Mouse (Mus musculus) left cerebral cortex, postnatal 10 days (tissue): ENCODE data around the gene Whamm. TPM values are rescaled to one million over a fixed set of nuclear protein-coding genes. Genes with fewer than 3 reads are reported as not detected.

Experiments
- DNase-seq, 2 experiments: peaks; one replicate each; pipeline ENCODE4 v3.0.0; 2021 to 2022; ENCODE audit warnings: low spot score in 2 of 2, mixed read lengths in 1 of 2; ENCODE audit errors: extremely low spot score in 1 of 2
- intact Hi-C: fragments of 180-260 bp; cut with DNase I; formaldehyde crosslinking; loops from one replicate; pipeline ENCODE4 v1.15.1; 2025
- total RNA-seq, 2 experiments: library from RNA; stranded (reverse); gene quantifications; 2 replicates each; pipeline ENCODE4 v1.2.3; 2021

Whamm gene
- total RNA-seq, 2 experiments from 2014 or later, result 15.5 to 17.4 TPM

DNA sequence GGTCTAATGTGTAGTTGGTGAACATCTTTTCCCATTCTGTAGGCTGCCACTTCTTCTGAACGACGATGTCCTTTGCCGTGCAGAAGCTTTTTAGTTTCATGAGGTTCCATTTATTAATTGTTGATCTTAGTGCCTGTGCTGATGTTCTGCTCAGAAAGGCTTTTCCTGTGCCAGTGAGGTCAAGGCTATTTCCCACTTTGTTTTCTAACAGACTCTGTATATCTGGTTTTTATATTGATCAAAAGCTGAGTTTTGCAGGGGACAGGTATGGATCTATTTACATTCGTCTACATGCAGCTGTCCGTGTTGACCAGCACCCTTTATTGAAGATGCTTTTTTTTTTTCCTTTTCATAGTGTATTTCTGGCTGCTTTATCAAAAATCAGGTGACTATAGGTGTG, 8.2 kb downstream of the Whamm start:
- DNase-seq, result no peak
- intact Hi-C loops, result loop anchor here (10.0 kb wide), 2 partner anchors 125 to 185 kb away; partner anchors contain the start of genes Cpeb1 and Ramac

DNA sequence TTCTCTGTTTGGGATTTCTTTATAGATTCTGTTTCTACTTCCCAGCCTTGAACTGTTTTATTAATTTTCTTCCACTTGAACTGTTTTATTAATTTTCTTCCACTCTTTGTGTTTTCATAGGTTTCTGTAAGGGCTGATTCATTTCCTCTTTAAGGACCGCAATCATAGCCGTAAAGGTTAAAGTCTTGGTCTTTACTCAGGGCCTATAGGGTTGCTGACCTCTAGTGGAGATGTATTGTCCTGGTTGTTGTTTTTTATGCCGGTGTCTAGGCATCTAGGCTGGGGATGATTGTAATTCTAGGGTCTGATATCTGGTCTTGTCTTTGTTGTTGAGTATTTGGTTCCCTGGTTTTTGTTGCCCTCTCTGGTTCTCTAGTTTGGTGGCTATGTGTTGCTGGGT, 12.4 kb downstream of the Whamm start:
- intact Hi-C loops, result no loop called here
- no peak for DNase-seq

DNA sequence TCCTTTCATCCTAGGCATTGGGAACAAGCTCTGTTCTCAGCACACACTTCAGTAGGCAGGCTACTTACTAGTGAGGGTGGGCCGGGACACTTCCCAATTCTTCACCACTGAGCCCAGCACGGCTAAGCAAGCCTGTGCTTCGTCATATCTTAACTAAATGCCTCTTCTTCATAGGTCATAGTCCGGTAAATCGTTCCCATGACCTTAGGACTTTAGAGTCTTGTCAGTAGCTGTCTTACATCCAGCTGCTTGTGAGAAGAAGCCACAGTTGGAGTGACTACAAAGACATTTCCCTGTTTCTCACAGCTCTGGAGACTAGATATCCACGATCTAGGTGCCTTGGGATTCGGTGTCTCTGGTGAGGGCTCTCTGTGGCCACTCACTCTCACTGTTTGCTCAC, 14.3 kb downstream of the Whamm start:
- intact Hi-C loops, result no loop called here
- DNase-seq, result no peak

DNA sequence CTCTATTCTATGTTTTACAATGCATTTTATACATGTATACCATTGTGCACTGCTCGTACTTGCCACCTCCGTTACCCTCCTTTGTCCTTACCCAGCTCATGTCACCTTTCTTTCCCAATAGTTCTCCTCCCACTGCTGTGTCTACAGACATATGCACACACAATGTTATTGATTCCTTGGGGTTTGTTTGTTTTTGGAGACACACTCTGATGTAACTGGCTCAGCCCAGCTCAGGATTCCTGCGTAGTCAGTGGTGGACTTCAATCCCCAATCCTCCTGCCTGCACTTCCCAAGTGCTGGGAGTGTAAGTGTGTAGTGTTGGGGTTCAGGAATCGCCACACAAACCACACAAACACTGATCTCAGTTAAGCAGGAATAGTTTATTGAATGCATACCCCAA, 16.2 kb downstream of the Whamm start:
- intact Hi-C loops, result no loop called here
- no peak for DNase-seq

DNA sequence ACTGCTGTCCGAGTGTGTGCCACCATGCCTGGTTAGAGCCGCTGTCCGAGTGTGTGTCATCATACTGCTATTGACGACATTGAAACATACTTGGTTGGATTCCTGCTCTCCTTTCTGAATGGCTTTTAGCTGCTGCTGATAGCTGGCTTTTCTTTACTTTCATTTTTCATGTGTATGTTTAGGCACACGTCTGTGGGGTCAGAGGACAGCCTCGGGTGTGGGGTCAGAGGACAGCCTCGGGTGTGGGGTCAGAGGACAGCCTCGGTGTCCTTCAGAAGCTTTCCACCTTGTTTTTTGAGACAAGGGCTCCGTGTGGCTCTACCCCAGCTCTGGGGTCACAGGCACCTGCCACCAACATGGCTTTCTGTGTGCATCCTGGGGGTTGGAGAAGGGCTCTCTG, 21.6 kb downstream of the Whamm start:
- intact Hi-C loops, result no loop called here

DNA sequence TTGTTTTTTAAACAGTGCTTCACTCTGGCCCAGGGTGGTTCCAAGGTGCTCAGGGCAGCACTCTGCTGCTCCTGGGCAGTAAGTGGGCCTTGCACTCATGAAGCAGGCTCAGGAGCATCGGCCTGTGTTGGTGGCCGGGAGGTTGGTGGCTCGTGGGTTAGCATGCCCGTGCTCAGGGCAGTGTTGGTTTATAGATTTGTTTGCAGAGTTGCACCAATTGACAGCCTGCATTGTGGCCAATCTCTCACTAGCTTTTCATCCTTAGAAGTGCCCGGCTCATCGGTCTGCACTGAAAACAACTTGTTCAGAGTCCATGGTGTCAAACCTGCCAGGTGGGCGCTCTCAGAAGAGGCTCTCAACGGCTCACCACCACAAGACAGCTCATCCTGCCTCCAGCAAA, 22.3 kb downstream of the Whamm start:
- DNase-seq, result no peak
- intact Hi-C loops, result no loop called here

More for the DNA sequence above, 21.6 kb downstream of the Whamm start:
- no peak for DNase-seq

DNA sequence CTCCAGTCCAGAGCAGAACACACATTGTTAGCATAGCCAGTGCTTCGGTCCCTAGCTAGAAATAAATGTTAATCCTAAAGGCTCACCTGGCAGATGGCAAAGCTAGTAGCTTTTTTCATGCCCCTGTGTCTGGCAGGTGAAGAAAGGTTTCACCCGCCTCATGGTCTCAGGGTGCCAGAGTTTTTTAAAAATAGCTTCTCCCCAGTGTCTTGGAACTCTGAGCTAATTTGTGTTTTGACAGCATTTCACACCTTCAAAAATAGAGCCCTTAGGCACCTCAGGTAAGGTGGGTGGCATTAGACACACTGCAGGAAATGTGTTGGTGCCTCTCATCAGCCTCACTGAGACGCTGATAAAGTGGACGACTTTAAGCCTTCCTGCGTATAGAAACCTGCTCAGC, 24.0 kb downstream of the Whamm start:
- no peak for DNase-seq
- intact Hi-C loops, result no loop called here

DNA sequence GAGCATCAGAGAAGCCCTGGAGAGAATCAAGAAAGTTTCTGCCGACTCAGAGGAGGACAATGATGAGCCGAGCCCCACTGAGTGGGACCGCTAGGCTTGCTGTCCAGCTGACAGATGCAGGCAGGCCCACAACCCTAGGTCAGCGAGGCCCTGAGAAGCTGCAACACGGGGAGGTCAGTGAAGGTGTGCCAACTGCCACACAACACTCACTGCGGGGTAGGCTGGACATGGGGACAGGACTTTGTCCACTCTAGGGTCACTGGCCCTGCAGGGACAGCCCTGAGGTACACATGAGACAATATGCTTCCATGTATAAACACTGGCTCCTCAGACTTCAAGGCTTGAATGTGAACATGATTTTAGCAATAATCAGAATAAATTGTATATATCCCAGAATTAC, 25.0 kb downstream of the Whamm start:
- intact Hi-C loops, result no loop called here
- no peak for DNase-seq

DNA sequence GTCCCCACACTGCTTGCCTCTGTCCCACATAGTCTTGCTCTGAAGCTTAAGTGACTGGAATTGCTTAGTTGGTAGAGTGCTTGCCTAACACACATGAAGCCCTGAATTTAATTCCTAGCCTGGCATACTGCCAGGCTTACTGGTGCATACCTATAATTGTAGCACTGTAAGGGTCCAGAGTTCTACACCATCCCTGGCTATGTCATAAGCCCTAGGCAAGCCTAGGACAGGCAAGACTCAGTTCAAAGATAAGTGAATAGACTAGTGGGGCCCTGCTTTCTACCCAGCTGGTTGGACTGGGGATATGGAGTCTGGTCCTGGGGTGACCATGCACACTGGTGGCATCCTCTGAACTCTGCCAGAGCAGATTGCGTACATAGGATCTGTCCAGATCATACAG, 26.6 kb downstream of the Whamm start:
- no peak for DNase-seq
- intact Hi-C loops, result no loop called here

DNA sequence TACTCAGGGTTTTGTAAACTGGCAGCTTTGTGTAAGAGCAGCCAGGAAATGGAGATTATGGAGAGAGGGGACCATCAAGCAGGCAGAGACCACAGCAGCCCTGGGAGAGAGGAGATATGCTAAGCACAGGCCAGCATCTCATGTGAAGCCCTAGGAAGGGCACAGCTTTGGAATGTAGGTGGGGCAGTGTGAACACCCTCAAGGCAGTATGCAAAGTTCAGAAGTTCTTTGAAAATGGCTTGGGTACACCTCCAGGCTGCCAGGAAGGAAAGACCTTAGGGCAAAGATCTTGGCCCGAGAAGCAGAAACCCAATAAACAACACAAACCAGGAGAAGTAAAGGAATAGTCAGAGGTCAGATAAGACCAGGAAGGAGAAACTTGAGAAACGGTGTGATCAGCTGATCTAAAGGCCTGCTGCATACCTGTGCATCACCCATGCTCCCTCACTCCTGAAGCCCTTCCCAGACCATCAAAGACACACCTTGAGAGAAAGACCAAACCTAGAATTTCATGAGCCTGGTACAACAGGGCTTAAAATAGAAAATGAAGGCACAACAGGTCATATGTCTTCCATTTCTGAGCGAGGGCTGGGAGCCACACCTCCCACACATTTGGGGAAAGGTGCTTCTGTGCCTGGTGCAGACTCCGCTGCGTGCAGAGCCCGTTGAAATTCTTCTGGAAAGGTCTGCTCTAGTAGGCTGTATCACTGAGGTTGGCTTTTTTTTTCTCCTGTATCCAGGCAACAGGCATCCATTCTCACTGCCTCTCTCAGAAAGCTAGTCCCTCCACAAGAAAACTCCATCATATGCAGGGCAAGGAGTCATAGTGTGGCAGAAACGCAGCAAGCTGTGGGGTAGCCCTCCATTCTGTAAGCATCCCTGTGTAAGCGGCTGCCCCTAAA, 28.6 kb downstream of the Whamm start:
- peak in 1 of 2 experiments; percentile 14 for DNase-seq
- intact Hi-C loops, result no loop called here

DNA sequence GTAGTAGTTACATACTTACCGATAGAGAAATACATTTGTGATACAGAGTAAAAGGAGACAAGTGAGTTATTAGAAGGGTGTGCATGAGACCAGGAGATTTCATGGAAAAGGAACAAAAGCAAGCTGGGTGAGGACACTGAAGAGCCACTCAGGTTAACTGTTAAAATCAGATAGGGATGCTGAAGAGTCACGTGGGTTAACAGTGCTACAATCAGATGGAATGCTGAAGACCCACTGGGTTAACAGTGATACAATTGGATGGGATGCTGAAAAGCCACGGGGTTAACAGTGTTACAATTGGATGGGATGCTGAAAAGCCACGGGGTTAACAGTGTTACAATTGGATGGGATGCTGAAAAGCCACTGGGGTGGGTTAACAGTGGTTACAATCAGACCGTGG, 33.9 kb downstream of the Whamm start:
- intact Hi-C loops, result no loop called here

DNA sequence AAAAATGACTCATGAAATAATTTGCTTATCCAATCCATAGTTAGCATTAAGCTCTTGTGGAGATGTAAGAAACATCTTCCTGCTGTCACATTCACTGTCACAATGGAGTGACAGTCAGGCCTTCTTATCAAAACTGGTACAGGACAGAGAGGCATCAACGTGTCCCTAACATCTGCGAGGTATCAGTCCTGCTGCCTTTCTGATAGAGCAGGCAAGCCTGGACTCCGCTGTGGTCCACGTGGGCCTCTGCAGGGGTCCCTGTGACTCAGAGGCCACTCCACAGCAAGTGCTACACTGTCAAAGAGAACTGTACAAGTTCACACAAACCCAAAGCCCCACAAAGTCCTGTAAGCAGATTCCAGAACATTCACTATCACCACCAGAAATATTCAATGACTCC, 34.4 kb downstream of the Whamm start:
- intact Hi-C loops, result no loop called here
- DNase-seq, result no peak

More for the DNA sequence above, 33.9 kb downstream of the Whamm start:
- no peak for DNase-seq

DNA sequence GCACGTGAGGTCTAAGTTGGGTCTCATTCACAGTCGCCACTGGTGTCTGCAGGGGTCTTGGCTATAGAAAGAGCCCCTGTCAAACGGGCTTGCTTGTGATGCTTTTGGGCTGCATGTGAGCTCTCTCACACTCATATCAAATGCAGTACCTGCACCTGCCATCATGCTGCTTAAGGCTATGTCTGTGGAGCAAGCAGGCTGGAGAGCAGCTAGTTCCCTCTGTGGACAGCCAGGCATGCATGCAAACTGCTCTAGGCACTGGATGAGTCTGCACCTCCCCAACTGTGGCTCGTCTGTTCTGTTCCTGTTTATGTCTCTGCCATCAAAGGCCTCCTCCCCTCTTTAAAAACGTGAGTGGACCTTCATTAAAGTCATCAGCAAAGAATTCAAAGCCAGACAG, 35.4 kb downstream of the Whamm start:
- intact Hi-C loops, result no loop called here
- DNase-seq, result no peak

DNA sequence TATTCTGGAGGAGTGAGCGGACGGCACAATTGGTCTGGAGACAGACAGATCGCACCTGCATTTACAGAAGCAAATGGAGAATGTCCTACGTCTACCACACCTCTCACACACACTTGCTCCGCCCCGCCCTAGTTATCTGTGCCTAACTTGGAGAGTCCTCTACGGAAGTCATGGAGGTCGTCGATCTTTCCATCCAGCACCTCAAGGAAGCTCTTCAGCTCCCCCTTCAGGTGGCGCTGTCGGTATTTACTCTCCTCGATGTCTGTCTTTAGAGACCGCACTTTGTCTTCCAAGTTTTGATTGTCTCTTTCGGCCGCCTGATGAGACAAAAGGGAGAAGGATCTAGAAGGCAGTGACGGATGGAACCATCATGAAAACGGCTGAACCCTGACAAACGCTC, 39.1 kb downstream of the Whamm start:
- intact Hi-C loops, result no loop called here
- peak in 1 of 2 experiments; percentile 46 for DNase-seq

DNA sequence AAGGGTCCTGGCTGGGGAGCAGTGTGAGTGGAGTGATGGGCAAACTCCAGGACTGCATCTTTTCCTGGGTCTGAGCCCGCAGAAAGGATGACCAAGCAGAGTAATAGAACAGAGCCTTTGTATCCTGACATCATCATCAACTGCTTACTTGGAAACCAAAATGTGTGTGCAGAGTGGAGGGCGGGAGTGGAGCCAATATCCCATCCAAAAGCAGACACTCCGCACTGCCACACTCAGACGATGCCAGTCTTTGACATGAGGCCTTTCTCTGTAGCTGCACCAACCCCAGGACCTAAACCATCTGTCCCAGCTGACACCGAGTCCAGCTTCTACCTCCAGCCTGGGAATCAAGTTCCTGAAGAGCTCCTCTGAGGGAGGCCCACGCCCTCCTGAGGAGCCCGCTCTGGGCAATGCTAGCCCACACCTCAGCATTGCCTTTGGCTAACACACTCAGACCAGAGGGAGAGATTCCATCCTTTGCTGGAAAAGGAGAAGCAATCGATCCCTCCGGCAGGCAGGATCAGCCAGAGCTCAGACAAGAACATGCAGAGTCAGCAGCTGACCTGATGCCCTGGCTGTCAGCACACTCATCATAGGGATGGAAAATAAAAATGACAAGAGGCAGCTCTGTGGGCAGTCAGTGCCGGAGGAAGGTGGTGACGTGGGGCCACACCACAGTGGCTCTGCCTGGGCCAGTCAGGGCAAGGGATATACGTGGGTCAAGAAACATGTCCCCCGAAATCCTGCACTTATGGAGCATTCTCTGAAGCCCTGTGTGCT, 42.0 kb downstream of the Whamm start:
- intact Hi-C loops, result no loop called here
- DNase-seq, result no peak

DNA sequence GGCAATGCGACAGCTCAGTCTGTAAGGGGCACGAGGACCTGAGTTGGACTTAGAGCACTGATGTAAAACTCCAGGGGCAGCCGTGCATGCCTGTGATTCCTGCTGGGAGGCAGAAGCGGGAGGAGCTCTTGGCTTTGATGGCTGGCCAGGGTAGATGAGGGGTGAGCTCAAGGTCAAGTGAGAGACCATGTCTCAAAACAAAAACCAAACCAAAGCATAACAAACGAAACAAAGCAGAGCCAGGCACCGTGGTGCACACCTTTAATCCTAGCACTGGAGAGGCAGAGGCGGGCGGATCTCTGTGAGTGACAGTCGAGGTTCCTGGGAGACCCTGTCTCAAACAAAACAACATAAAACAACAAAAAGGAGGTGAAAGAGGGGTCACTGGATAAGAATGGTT, 44.0 kb downstream of the Whamm start:
- intact Hi-C loops, result no loop called here
- no peak for DNase-seq

DNA sequence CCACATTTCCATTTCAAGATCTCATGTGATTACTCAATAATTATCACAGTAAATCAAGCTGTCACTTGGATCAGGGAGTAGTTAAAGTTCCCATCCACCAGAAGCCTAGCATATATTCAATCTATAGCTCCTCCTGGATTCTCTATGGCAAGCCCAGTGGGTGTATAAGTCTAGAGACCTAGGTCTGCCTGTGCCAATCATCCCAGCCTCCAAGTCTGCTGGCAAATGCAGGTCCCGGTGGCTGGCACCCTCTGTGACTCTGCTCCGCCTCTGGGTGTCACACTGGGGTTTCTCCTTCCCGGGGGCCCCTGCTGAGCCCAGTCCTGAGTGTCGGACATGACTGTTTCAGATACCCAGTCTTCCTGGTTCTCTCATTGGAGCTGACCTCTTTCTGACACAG, 51.7 kb downstream of the Whamm start:
- no peak for DNase-seq
- intact Hi-C loops, result no loop called here

DNA sequence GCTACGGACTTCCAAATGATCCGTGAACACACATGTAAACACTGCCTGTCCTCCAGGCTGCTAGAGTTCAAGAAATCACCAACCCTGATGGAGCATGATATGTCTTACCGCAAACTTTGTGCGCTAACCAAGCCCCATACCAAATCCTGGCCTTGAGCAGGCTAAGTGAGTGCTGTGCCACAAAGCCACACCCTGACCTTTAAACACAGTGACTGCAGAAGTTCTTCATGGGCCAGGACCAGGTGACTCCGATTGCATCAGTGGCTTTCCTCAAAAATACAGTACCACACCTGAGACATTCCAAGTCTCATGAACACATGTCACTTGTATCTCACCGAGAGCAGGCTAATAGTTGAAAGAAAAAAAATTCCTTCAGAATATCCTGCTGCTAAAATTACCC, 52.7 kb downstream of the Whamm start:
- intact Hi-C loops, result no loop called here

DNA sequence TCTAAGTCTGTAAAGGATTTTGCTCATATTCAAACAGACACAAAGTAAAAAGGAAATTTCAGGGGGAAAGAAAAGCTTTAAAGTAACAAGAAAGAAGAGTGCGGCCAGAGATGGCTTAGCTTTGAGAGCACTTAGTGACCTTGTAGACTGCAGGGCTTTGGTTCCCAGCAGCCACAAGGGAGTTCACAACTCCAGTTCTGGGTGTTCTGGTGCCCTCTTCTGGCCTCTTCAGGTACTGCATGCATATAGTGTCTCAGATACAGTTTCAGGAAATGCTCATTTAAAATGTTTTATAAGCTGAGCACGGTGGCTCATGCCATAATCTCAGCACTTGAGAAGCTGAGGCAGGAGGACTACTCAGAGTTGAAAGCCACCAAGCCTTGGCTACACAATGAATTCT, 55.4 kb downstream of the Whamm start:
- intact Hi-C loops, result no loop called here
- DNase-seq, result no peak

More for the DNA sequence above, 52.7 kb downstream of the Whamm start:
- no peak for DNase-seq

DNA sequence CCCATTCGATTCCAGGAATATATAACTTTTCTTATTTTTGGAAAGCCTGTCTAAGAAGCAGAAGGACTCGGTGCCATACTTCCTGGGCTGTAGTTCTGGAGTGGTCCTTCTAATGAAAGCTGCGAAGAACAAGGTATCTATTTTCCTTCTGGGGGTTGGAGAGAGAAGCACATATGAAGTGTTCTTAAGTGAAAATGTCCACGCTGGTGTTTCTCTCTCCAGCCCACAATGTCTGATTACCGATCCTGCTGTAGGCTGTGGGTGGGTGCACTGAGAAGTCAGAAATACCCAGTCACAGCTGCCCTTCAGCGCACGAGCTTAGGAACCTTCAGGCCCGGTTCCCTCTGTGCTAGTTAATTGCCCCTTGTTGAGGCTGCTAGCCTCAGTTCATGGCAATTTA, 60.2 kb downstream of the Whamm start:
- intact Hi-C loops, result no loop called here
- DNase-seq, result no peak
